Mouse (Mus musculus): ENCODE data around the gene Nr2f6. TPM values are rescaled to one million over a fixed set of nuclear protein-coding genes. Genes with fewer than 3 reads are reported as not detected.

Gene Nr2f6
- polyA plus RNA-seq, 1 experiment from 2014 or later: 61.9 TPM

DNA sequence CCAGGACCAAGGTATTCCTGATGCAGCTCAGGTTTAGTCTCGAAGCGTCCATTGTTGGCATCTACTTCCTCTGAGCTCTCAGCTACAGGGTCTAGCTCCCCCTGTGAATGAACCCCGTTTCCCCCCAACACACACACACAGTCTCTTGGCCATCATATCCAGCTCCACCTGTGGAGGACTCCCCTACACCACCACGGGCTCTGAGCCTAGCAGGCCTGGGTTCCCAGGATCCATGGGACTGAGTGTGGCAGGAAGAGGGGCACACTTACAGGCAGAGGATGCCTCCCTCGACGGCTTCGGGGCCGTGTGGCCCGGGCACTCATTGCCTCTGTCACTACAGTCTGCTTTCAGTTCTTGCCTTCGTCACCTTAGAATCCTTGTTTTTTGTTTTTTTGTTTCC is 13.3 kb upstream of the Nr2f6 start:
- Histone ChIP-seq H3K9ac (ENCODE audit: low read depth, low read length) (no peak overlapping the region), H3K36me3 (ENCODE audit: control insufficient read depth, insufficient read depth, low read length) (peaks cover 15% of the 10 kb centered on the region), H3K4me1 (ENCODE audit: control insufficient read depth, insufficient read depth, low read length) (peaks cover 9% of the 10 kb centered on the region; the same call in 1 of the 2 replicates), H3K4me2 (ENCODE audit: low read depth, low read length) (peak overlapping the region; percentile 20; the same call in 1 of the 2 replicates), H3K9me3 (ENCODE audit: control insufficient read depth, low read length) (no peaks in the 10 kb centered on the region), H3K27ac (replicated peaks; ENCODE audit: low read depth, low read length) (no peak overlapping the region), H3K27me3 (replicated peaks; ENCODE audit: control insufficient read depth, insufficient read depth, low read length) (no peaks in the 10 kb centered on the region), H3K4me3 (ENCODE audit: low read depth, low read length) (no peak overlapping the region; the same call in 1 of the 2 replicates)
- 81% methylated on average over 10 of the region's 10 CpGs for WGBS
- ATAC-seq (ENCODE audit: low read depth): no peak
- no peak for DNase-seq (ENCODE audit: low spot score)

DNA sequence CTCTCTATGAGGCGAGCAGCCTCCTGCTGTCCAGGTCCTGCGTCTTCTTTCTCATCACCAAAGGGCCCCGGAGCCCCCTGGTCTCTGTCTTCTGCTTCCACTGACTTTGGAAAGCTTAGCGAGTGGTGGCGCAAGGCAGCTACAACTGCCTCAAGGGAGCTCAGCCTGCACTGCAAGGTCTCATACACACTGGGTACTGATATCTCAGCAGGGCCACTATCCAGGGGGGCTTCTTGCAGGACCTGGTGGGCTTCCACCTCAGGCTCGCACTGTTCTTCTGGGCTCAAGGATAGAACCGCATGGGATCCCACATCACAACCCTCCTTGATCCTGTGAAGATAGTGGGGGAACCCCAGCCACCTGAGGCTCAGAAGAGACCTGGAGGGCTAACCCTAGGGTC is 12.7 kb upstream of the Nr2f6 start:
- H3K4me3 ChIP-seq (ENCODE audit: low read depth, low read length): no peak overlapping the region
- no peak for ATAC-seq (ENCODE audit: low read depth)
- no peak for DNase-seq (ENCODE audit: low spot score)

GRCm38 (mm10) chr8:71392871-71393270 is 11.1 kb upstream of the Nr2f6 start:
- Histone ChIP-seq H3K9ac (ENCODE audit: low read depth, low read length) (no peak overlapping the region), H3K36me3 (ENCODE audit: control insufficient read depth, insufficient read depth, low read length) (no peaks in the 10 kb centered on the region), H3K4me3 (ENCODE audit: low read depth, low read length) (no peak overlapping the region), H3K27me3 (replicated peaks; ENCODE audit: control insufficient read depth, insufficient read depth, low read length) (no peaks in the 10 kb centered on the region), H3K9me3 (ENCODE audit: control insufficient read depth, low read length) (no peaks in the 10 kb centered on the region), H3K27ac (replicated peaks; ENCODE audit: low read depth, low read length) (no peak overlapping the region), H3K4me2 (ENCODE audit: low read depth, low read length) (no peak overlapping the region), H3K4me1 (ENCODE audit: control insufficient read depth, insufficient read depth, low read length) (peaks cover 9% of the 10 kb centered on the region; the same call in 1 of the 2 replicates)
- ATAC-seq (ENCODE audit: low read depth) (no peak), DNase-seq (ENCODE audit: low spot score) (peak; percentile 64)
- WGBS: 10% methylated on average over 3 of the region's 3 CpGs

More for the DNA sequence above, 12.7 kb upstream of the Nr2f6 start:
- Histone ChIP-seq H3K4me2 (ENCODE audit: low read depth, low read length) (no peak overlapping the region; the same call in 1 of the 2 replicates), H3K4me1 (ENCODE audit: control insufficient read depth, insufficient read depth, low read length) (peaks cover 9% of the 10 kb centered on the region; the same call in 1 of the 2 replicates), H3K27me3 (replicated peaks; ENCODE audit: control insufficient read depth, insufficient read depth, low read length) (no peaks in the 10 kb centered on the region), H3K9me3 (ENCODE audit: control insufficient read depth, low read length) (no peaks in the 10 kb centered on the region), H3K9ac (ENCODE audit: low read depth, low read length) (no peak overlapping the region), H3K36me3 (ENCODE audit: control insufficient read depth, insufficient read depth, low read length) (peaks cover 11% of the 10 kb centered on the region), H3K27ac (replicated peaks; ENCODE audit: low read depth, low read length) (no peak overlapping the region)
- 77% methylated on average over 7 of the region's 7 CpGs for WGBS

DNA sequence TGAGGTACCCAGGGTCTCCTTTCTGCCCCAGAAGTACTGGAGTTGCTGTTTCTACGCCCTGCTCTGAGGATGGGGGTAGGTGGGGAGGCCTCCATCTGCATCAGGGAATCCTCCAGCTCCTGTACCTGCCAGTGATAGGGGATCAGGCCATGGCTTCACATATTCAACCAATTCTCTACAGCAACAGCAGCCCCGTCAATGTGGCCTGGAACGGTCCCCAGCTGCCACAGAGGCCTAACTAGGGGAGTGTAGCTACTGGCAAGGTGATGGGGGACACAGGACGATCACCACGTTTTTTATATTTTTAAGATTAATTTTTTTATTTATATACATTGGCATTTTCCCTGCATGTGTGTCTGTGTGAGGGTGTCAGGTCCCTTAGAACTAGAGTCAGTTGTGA is 10.6 kb upstream of the Nr2f6 start:
- 70% methylated on average over 5 of the region's 5 CpGs for WGBS
- no peak overlapping the region for H3K4me3 ChIP-seq (ENCODE audit: low read depth, low read length)
- no peaks in the 10 kb centered on the region for H3K27me3 ChIP-seq (replicated peaks; ENCODE audit: control insufficient read depth, insufficient read depth, low read length)
- H3K9ac ChIP-seq (ENCODE audit: low read depth, low read length): no peak overlapping the region
- no peaks in the 10 kb centered on the region for H3K9me3 ChIP-seq (ENCODE audit: control insufficient read depth, low read length)
- no peak for ATAC-seq (ENCODE audit: low read depth)
- H3K4me1 ChIP-seq (ENCODE audit: control insufficient read depth, insufficient read depth, low read length): peaks cover 5% of the 10 kb centered on the region; the same call in 1 of the 2 replicates
- H3K27ac ChIP-seq (replicated peaks; ENCODE audit: low read depth, low read length): no peak overlapping the region
- H3K36me3 ChIP-seq (ENCODE audit: control insufficient read depth, insufficient read depth, low read length): no peaks in the 10 kb centered on the region
- DNase-seq (ENCODE audit: low spot score): no peak
- no peak overlapping the region for H3K4me2 ChIP-seq (ENCODE audit: low read depth, low read length)

DNA sequence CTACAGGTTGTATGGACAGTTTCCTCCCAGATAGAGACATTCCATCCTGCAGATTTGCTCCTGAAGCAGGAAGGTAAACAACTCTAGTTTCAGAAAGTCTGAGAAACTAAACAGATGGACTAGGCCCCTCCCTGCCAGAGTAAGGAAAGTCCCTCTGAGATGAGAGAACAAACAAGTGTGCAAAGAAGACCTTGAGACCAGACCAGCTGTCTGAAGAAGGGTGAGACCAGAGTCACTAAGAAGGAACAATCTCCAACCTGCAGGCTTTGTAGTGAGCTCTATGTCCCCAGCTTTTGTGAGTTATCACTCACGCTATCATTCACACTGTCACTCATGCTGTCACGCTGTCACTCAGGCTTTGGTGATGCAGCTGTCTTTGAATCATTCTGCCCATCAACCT is 9.9 kb upstream of the Nr2f6 start:
- Histone ChIP-seq H3K9ac (ENCODE audit: low read depth, low read length) (no peak overlapping the region), H3K27me3 (replicated peaks; ENCODE audit: control insufficient read depth, insufficient read depth, low read length) (no peaks in the 10 kb centered on the region), H3K9me3 (ENCODE audit: control insufficient read depth, low read length) (no peaks in the 10 kb centered on the region), H3K4me1 (ENCODE audit: control insufficient read depth, insufficient read depth, low read length) (0 out of 2 replicates have a peak, but pooled peaks cover 3% of the 10 kb centered on the region), H3K4me3 (ENCODE audit: low read depth, low read length) (no peak overlapping the region), H3K36me3 (ENCODE audit: control insufficient read depth, insufficient read depth, low read length) (no peaks in the 10 kb centered on the region), H3K4me2 (ENCODE audit: low read depth, low read length) (no peak overlapping the region), H3K27ac (replicated peaks; ENCODE audit: low read depth, low read length) (no peak overlapping the region)
- no peak for ATAC-seq (ENCODE audit: low read depth)
- DNase-seq (ENCODE audit: low spot score): no peak
- WGBS: 86% methylated on average over 2 of the region's 2 CpGs

DNA sequence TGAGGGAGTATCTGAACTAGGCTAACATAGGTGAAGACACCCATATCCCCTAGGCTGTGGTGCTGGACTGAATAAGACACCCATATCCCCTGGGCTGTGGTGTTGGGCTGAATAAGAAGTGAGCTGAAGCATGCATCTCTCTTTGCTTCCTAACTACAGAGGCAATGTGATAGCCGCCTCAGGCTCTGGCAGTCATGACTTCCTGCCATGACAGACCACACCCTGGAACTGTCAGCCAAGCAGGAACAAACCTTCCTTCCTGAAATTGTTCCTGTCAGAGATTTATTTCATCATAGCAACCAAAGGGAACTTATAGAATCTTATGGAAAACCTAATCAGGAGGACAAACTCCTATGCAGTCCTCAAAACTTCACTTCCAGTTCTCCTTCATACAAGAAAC is 6.5 kb upstream of the Nr2f6 start:
- no peak overlapping the region for H3K27ac ChIP-seq (replicated peaks; ENCODE audit: low read depth, low read length)
- DNase-seq (ENCODE audit: low spot score) (no peak), ATAC-seq (ENCODE audit: low read depth) (no peak)
- H3K36me3 ChIP-seq (ENCODE audit: control insufficient read depth, insufficient read depth, low read length): no peaks in the 10 kb centered on the region
- H3K9me3 ChIP-seq (ENCODE audit: control insufficient read depth, low read length): no peaks in the 10 kb centered on the region
- no peaks in the 10 kb centered on the region for H3K27me3 ChIP-seq (replicated peaks; ENCODE audit: control insufficient read depth, insufficient read depth, low read length)
- no peak overlapping the region for H3K9ac ChIP-seq (ENCODE audit: low read depth, low read length)
- H3K4me2 ChIP-seq (ENCODE audit: low read depth, low read length): no peak overlapping the region
- WGBS: 64% methylated on average over 1 of the region's 1 CpGs
- H3K4me1 ChIP-seq (ENCODE audit: control insufficient read depth, insufficient read depth, low read length): no peaks in the 10 kb centered on the region
- H3K4me3 ChIP-seq (ENCODE audit: low read depth, low read length): no peak overlapping the region

DNA sequence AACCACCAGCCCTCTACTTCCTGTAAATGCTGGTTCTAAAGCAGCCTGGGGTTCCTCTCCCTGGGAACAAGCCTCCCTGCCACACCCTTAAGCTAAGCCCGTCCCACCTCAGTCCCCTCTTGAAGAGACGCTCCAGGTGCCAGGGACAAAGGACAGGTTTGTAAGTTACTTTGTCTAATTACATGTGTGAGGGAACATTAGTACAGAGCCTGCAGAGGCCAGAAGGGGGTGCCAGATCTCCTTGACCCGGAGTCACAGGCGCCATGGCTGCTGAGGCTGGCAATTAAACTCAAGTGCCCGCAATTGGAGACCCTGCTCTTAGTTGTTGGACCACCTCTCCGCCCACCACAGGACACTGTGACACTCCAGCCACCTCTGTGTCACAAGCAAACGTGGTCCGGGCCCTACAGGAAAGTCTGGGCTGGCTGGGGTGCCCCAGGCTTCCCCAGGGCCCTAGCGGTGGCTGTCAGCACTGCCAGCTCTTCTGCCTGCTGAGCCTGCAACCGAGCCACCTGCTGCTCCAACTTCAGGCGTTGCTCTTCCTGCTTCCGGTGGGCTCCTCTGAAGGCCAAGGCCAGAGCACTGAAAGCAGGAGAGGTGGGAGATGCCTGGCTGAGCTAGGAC is 3.6 kb upstream of the Nr2f6 start:
- peaks cover 5% of the 10 kb centered on the region; the same call in 1 of the 2 replicates for H3K4me1 ChIP-seq (ENCODE audit: control insufficient read depth, insufficient read depth, low read length)
- H3K9me3 ChIP-seq (ENCODE audit: control insufficient read depth, low read length): no peaks in the 10 kb centered on the region
- no peak overlapping the region for H3K4me3 ChIP-seq (ENCODE audit: low read depth, low read length)
- ATAC-seq (ENCODE audit: low read depth) (no peak), DNase-seq (ENCODE audit: low spot score) (no peak)
- H3K27me3 ChIP-seq (replicated peaks; ENCODE audit: control insufficient read depth, insufficient read depth, low read length): no peaks in the 10 kb centered on the region
- no peak overlapping the region for H3K27ac ChIP-seq (replicated peaks; ENCODE audit: low read depth, low read length)
- WGBS: 79% methylated on average over 6 of the region's 12 CpGs
- no peak overlapping the region for H3K9ac ChIP-seq (ENCODE audit: low read depth, low read length)
- H3K4me2 ChIP-seq (ENCODE audit: low read depth, low read length): no peak overlapping the region
- no peaks in the 10 kb centered on the region for H3K36me3 ChIP-seq (ENCODE audit: control insufficient read depth, insufficient read depth, low read length)

DNA sequence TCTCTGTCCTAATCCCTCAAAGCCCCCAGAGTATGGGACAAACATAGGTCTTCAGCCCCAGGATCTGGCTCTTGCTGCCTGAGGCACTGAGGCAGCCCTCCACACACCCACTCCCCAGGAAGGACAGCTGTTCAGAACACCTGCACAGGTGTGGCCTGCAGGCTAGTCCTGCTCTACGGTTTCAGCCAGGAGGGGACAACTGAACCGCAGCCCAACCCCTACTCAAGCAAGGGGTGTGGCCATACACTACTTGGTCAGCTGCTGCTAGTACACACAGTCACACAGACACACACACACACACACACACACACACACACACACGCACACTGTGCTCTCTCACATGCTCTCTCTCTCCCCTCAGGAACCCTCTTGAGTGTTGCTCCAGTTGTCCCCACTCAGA is 2.1 kb upstream of the Nr2f6 start:
- no peaks in the 10 kb centered on the region; the same call in 1 of the 2 replicates for H3K36me3 ChIP-seq (ENCODE audit: control insufficient read depth, insufficient read depth, low read length)
- H3K4me3 ChIP-seq (ENCODE audit: low read depth, low read length): no peak overlapping the region
- DNase-seq (ENCODE audit: low spot score) (no peak), ATAC-seq (ENCODE audit: low read depth) (no peak)
- H3K27me3 ChIP-seq (replicated peaks; ENCODE audit: control insufficient read depth, insufficient read depth, low read length): no peaks in the 10 kb centered on the region
- H3K4me1 ChIP-seq (ENCODE audit: control insufficient read depth, insufficient read depth, low read length): peaks cover 19% of the 10 kb centered on the region
- H3K4me2 ChIP-seq (ENCODE audit: low read depth, low read length): no peak overlapping the region
- 36% methylated on average over 3 of the region's 3 CpGs for WGBS
- no peak overlapping the region for H3K9ac ChIP-seq (ENCODE audit: low read depth, low read length)
- no peak overlapping the region for H3K27ac ChIP-seq (replicated peaks; ENCODE audit: low read depth, low read length)
- no peaks in the 10 kb centered on the region for H3K9me3 ChIP-seq (ENCODE audit: control insufficient read depth, low read length)

DNA sequence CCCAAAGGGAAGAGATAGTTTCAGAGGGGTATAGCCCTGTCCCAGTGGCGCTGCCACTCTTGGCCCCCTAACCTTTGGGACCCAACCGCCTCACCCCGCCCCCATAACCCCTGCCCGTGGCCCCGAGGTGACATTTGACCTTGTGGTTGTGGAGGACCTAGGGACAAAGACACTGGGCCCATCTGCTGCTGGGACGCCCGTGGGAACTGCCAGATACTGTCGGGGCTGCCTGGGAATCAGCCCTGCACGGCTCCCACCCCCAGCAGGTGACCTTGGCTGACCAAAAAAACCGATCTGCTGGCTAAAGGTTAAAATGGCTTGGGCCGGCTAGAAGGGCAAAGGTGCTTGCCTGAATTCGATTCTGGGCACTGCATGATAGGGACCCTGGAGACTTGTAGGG is 1.6 kb upstream of the Nr2f6 start:
- Histone ChIP-seq H3K4me1 (ENCODE audit: control insufficient read depth, insufficient read depth, low read length) (peaks cover 24% of the 10 kb centered on the region), H3K9me3 (ENCODE audit: control insufficient read depth, low read length) (no peaks in the 10 kb centered on the region), H3K4me3 (ENCODE audit: low read depth, low read length) (no peak overlapping the region), H3K4me2 (ENCODE audit: low read depth, low read length) (no peak overlapping the region), H3K9ac (ENCODE audit: low read depth, low read length) (no peak overlapping the region), H3K27me3 (replicated peaks; ENCODE audit: control insufficient read depth, insufficient read depth, low read length) (no peaks in the 10 kb centered on the region), H3K36me3 (ENCODE audit: control insufficient read depth, insufficient read depth, low read length) (no peaks in the 10 kb centered on the region; the same call in none of the 2 replicates), H3K27ac (replicated peaks; ENCODE audit: low read depth, low read length) (no peak overlapping the region; the same call in 1 of the 2 replicates)
- no peak for DNase-seq (ENCODE audit: low spot score)
- WGBS: 25% methylated on average over 12 of the region's 12 CpGs
- no peak for ATAC-seq (ENCODE audit: low read depth)
